Mouse (Mus musculus): ENCODE data around the gene Rabif.
A peak's percentile ranks its signal among the peaks of the same experiment; 100 is the strongest.
"Not testable (repeated sequence)": the region's sequence is repeated elsewhere in the genome, so short reads cannot be mapped to it uniquely, and the experiment has no call there.

Gene Rabif

DNA sequence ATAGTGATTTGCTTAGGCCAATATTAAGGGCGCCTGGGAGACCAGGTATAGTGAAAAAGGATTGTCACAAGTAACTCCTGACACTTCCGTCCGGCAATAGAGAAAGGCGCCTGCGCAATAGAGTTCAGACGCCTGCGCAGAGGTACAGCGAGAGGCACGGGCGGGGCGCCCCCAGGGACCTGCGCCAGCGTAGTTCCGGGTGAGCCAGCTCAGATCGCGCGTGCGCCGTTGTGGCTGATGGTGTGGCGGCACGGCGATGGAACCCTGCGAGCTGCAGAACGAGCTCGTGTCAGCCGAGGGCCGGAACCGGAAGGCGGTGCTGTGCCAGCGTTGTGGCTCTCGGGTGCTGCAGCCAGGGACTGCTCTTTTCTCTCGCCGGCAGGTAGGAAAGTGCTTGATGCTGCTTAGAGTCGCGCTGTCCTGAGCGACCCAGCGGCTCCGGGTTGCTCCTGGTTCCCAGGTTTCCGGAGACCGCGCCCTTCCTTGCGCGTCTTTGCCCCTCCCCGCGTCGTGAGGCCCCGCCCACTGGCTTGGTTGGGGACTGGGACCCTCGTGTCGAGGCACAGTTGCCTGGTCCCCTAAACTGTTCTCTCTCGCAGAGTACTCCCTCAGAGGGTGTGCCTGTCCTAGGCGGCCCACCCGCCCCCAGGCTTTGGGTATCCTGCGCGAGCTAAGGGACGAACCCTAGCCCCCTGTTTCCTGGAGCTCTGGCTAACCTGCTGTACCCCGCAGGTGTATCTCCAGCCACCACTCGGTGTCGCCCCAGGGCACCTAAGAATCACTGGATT lies at the start of gene Rabif:
TSS of gene Rabif (plus strand) at position 221 of the 788 bp plus-strand sequence.
- peak; percentile 99 to 100 for DNase-seq

DNA sequence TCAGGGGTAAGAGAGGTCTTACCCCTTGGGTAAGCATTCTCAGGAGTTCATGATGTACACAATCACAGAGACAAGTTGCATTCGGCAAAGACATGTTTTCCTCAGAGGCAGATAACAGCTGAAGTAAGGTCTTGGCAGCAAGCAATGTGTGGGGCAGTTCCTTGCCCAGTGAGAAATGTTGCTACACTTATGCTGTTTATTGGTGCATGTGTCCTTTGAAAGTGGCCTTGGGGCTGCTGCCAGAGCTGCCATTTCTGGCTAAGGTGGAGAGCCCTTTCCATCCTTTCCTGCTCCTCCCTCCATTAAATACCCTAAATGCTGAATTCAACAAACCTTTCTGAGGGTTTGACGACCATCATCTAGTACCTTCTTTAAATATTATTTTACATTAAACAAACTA lies 49.0 kb upstream of the Rabif start:
- DNase-seq = no peak

DNA sequence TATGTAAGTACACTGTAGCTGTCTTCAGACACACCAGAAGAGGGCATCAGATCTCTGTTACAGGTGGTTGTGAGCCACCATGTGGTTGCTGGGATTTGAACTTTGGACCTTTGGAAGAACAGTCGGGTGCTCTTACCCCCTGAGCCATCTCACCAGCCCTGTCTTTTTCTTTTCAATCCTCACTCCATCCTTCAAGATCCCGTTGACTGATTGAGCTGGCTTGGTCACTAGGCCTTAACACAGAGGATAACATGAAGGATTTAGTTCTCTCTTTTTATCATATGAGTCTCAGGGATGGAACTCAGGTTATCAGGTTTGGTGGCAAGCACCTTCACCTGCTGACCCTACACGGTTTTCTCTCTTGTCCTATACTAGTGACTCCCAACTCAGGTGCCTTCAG lies 45.9 kb upstream of the Rabif start:
- not testable (repeated sequence) for DNase-seq

DNA sequence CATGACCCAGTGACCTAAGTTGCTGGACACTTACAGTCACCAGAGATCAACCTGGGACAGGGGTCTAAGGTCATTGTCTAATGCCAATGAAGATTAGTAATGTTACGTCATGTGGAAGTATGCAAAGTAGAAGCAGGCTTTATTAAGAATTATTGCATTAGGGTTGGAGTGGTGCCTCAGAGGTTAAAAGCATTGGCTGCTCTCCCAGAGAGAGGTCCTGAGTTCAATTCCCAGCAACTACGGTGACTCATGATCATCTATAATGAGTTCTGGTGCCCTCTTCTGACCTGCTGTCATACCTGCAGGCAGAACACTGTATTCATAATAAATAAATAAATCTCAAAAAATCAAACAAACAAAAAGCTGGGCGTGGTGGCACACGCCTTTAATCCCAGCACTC lies 44.2 kb upstream of the Rabif start:
- DNase-seq = no peak

DNA sequence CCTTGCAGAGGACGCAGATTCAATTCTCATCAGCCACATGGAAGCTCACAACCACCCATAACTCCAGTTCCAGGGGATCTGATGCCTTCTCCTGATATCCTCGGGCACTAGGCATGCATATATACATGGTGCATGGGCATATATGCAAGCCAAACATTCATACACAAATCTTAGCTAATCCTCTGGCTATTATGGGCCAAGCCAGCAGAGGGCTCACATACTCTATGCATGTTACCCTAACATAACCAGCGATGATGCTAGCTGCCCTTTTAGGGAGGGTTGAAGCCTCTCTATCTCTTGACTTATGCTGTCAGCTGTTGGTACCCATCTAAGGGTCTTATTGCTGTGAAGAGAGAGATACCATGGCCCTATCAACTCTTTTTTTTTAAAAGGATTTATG lies 43.5 kb upstream of the Rabif start:
- DNase-seq = peak; percentile 42 to 77

DNA sequence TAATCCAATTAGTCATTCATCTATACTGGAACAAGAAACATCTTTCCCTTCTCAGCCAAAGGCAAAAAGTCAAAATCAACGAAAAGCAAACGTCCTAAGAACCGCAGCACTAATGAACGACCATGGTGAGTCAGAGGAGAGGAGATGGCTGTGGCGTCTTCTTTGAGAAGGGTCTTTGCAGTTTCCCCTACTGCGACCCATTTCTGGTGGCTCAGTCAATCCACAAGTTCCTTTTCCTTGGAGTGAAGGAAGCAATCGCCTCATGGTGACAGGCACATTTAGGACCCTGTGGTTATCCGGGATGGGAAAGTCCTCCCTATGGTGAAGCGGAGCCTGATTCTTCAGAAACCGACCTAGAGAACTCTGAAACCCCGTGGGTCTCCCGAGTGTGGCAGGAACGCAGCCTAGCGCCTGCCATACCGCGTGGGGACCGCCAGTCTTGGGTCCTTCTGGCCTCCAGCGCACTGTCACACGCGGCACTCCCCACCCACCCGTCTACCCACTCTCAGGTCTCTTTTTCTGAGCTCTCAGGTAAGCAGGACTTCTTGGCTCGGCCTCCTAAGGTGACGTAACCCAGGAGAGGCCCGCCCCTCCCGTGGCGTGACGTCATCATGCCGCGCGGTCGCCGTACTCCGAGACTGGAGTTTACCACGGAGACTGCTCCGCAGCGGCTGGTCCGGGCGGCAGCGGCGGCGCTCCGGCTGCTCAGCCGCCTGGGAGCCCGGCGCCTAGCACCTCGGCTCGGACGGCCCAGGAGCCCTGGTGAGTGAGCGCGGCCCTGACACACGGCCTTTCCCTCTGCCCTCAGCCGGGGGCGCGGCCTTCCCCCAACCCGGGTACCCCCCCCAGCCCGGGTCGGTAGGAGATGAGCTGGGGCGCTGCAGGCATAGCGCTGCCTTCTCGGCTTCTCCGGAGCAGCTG lies 39.3 kb upstream of the Rabif start, which contains the start of gene Klhl12:
TSS of gene Klhl12 (plus strand) at position 628 of the 921 bp plus-strand sequence.
- DNase-seq = peak; percentile 96 to 98

DNA sequence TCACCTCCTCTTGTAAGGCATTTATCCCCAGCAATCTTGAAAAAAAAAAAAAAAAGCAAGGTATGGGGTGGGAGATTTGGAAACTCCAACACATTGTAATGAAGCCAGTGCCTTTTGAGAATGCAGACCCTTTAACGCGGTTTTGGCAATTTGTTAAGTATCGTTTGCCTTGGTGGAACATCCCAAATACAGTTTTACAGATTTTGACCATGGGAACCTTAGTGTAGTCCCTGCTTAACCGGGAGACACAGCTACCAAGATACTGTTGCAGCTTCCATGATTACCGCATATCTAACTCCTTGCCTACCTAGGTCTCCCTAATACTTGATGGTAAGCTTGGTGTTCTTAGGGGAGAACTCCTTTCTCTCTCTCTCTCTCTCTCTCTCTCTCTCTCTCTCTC lies 38.4 kb upstream of the Rabif start:
- DNase-seq = no peak

DNA sequence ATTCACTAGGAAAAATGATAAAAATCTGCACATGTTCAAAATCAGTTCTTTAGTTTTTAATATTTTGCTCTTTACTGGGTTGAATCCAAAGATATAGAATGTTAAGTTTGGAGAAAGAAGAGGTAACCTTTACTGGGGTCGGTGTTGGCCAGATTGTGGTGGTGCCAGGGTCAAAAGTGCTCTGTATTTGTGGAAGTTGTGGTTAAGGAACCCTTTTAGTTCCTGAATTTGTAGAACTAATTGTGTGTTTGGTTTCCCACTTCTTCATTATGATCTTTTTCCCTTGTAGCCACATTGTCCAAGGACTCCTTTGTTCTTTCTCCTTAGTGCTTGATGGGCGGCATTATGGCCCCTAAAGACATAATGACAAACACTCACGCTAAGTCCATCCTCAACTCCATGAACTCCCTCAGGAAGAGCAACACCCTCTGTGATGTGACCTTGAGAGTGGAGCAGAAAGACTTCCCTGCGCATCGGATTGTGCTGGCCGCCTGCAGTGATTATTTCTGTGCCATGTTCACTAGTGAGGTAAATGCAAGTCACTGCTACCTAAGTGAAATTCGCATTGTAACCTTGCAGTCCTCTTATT lies 36.2 kb upstream of the Rabif start:
- no peak for DNase-seq

DNA sequence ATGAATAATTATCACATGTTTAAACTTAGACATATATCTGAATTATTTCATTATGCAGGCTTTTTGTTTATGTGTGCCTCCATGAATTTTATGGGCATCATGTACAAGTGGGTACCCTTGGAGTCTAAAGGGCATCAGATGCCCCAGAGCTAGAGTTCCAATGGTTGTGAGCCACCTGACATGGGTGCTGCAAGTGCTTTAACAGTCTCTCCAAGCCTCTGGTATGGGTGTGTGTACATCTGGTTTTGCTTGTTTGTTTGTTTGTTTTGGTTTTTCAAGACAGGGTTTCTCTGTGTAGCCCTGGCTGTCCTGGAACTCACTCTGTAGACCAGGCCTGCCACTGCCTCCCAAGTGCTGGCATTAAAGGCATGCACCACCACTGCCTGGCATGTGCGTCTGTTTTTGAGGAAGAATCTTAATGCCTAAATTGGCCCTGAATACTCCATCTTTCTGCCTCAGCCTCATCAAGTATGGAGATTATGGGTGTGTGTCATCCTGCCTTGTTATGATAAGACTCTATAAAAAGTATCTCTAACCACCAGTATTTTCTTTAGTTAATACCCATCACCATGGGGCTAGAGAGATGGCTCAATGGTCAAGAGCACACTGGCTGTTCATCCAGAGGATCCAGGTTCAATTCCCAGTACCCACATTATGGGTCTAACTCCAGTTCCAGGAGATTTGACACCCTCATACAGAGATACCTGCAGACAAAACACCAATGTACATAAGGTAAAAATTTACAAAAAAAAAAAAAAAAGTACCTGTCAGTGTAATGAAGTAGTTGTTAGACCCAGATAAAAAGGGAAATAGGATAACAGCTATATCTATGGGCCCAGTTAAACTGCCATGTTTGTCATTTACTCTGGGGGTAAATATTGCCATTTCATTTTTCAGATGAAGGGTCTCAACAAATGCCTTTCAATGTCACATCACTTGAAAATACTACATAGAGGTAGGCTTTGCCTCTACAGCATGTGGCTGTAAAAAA lies 33.9 kb upstream of the Rabif start:
- no peak for DNase-seq

DNA sequence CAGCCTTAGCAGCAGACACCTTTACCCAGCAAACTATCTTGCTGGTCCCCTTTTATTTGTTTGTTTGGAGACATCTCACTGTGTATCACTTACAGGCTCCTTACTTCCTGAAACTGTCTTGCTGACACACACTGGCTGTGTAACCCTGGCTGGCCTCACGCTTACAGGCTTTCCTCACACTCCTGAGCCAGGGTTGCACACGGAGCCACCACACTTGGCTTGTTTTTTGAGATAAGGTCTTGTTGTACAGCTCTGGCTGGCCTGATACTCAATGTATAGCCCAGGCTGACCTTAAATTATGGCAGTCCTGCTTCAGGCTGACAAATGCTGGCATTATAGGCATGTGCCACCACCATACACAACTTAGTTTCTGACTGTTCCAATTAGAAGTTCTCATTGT lies 9.8 kb upstream of the Rabif start:
- DNase-seq = no peak

DNA sequence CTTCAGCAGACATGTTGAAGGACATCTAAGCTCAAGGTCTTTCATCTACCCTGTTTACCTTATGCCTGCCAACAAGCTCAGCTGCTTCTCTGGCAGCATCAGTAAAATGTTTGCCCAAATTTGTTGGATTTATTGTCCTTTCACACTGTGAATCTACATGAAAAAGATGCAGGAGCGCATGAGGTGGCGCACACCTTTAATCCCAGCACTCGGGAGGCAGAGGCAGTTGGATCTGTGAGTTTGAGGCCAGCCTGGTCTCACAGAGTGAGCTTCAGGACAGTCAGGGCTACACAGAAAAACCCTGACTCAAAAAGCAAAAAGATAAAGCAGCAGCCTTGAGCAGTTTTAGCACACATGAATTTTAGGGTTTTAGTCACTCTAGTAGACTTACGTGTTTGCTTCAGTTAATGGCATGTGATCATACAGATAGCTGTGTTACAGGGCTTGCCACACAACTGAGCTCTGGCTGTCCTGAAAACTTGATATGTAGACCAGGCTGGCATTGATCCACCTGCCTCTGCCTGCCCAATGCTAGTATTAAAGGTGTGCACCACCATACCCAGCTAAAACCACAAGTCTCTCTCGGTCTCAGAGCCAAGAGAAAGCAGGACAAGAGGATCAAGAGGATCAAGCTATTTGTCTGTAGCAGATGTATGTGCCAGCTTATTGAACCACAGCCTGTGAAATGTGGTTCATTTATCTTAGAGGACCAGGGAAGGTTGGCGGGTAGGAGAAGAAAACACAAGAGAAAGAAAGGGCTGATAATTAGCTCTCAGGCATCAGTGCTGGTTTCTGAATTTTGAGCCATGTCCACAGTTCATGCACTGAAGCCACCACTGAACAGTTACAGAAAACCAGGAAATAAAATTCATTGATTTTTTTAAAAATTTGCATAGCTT lies 3.3 kb upstream of the Rabif start:
- no peak for DNase-seq

DNA sequence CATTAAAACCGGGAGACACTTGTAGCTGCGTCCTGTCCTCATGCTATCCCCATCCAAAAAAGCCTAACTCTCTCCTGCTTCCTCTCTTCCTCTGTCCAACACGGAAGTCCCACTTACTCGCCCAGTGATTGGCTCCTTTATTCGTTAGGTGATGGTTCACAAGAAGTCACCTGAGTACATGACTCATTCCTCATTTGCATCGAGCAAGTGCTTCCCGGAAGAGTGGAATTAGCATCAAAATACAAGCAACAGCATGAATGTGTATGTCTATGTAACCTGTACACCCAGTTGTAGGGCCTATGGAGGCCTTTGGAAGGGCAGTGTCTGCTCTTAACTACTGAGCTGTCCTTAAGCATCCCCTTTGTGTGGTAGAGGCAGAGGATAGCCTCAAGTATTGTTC lies 2.2 kb upstream of the Rabif start:
- DNase-seq = no peak

DNA sequence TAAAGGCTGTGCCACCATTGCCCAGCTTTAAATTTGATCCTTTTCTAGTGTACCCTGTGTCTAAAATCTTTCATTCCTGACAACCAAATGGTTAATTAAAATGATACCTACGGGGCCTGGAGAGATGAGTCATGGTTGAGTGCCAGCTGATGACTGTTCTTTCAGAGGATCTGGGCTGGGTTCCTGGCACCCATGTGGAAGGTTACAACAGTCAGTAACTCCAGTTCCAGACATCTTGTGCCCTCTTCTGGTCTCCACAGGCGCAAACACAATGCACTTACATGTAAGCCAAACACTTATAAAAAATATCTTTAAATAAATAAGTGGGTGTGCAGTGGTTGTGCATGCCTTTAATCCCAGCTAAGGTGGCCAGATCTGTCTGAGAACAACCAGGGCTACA lies 952 bp upstream of the Rabif start:
- no peak for DNase-seq

DNA sequence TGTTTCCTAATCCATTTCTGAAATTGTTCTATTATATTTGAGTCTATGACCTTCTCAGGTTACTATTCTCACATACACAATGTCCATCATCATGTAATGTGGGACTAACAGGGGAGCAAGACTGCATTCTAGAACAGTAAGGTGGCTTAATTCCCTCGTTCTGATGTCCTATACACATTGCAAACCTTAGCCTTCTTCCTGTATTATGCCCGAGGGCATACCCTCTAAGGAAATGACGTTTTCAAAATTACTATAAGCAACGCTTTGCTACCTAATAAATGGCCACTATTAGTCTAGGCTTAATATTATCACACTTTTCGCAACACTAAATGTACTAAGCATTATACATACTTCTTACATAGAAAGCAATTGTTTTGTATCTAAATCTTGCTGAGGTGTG lies 492 bp upstream of the Rabif start:
- no peak for DNase-seq

DNA sequence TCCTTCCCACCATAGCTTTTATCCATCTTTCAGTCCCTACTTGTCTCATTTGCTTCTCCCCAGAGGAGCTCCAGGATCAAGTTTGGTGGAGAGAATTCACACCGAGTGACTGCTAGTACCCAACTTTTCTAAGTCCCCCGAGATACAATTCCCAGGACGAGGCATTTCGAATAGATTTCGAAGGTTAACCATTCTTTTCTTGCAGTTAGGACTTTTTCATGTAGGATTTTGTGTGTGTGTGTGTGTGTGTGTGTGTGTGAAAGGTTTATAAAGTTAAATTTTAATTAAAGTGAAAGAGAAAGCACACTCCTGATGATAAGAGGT lies 730 bp downstream of the Rabif start:
- no peak for DNase-seq

DNA sequence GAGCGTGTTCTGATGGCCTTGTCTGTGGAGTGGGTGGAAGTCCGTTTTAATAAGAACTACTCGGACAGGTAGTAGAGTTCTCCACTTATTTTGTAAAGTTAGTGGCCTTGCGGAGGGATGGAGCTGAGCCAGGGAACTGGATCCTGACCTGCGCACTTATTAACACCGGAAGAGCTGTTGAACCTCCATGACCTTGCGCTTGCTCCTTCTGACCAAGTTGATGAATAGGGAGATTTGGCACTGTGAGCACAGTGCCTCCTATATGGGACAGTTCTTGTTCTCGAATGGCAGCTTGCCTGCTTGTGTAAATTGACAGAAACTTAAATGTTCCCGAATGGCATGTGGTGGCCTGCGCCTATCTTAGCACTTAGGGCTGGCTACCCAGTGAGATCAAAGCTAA lies 1.5 kb downstream of the Rabif start:
- DNase-seq = peak; percentile 56 to 76

DNA sequence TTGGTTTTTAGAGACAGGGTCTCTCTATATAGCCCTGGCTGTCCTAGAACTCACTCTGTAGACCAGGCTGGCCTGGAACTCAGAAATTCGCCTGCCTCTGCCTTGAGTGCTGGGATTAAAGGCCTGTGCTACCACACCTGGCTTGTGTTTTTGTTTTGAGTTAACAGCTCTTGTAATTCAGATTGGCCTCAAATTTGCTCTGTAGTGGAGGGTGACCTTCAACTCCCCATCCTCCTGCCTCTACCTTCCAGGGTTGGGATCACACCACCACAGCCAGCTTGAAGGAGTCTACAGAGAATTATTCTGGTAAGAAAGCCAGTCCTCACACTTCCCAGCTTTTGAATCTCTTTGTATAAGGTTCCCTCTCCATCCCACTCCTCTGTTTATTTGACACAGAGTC lies 6.5 kb downstream of the Rabif start:
- no peak for DNase-seq

DNA sequence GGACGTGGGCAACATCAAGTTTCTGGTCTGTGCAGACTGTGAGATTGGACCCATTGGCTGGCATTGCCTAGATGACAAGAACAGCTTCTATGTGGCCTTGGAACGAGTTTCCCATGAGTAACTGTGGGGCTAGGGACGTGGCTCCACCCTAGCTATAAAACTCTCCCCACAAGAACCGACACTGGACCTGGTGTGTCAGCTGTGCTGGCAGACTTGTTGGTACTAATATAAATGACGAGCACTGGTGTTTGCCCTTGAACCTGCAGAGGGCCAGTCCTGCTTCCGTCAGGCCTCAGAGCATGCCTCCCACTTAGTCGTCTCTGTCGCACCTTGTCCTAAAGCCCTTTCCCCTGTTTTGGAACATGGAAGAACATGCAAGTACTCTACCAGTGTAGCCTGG lies 11.8 kb downstream of the Rabif start:
- no peak for DNase-seq

DNA sequence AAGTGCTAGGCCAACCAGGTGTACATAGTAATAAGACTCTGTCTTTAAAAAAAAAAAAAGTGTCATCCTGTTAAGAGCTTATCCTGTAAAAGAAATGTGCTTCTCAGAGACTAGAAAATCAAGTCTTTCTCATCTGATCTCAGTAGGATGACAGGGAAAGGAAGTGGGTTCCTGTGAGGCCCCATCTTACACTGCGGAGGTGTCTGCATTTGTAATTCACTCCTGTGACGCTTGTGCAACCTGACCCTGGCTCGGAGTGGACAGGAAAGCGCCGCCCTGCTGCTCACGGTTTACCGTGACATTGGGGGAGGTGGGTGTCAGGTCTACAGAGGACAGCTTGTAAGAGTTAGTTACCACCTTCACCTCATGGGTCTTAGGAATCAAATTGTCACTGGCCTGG lies 15.6 kb downstream of the Rabif start:
- DNase-seq = no peak

DNA sequence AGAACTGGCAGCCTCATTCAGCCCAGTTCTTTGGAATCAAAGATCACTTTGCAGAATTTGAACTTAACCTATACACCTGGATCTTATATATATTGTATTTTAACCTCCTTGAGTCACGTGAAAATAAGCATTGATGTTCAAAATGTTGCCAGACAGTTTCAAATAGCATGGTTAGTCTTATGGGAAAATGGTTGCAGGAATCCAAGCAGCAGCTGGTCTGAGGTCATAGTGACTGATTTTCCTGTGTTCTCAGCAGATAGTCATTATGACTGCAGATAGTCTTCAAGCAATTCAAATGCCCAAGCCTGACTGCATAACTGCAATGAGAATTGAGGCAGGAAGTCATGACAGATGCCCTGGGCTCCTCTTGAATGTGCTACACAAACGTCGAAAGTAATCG lies 17.7 kb downstream of the Rabif start:
- DNase-seq = no peak

DNA sequence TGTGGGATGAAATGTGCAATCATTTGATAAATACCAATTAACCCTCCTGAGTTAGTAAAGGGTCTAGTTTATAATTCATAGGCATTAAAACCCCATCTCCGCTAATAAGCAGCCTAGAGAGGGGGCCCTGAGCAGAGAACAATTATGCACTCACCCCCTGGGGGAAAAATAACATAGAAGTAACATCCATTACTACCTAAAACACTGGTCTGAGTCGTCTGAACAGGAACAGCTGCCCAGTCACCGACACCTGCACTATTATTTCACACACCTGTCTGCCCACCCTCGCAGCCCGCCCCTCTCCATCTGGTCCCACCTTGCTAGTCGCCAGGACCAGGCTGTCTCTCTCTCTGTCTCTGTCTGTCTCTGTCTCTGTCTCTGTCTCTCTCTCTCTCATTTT lies 18.1 kb downstream of the Rabif start:
- DNase-seq = no peak
